Mouse (Mus musculus) lung, adult 2 months (tissue): Measurements from ENCODE around the gene Pcyt1a.

Source experiments
- CTCF ChIP-seq: fragments of 200-500 bp; IDR thresholded peaks from 2 replicates; pipeline ENCODE4 v1.5.1; 2011; ENCODE audit warnings: mild to moderate bottlenecking, low read length, control low read depth; ENCODE audit not compliant: insufficient read depth
- POLR2A ChIP-seq: fragments of 200-500 bp; IDR thresholded peaks from 2 replicates; pipeline ENCODE4 v1.6.1; 2011; ENCODE audit warnings: low read depth, mild to moderate bottlenecking, control low read depth, low read length, borderline replicate concordance; ENCODE audit errors: extremely low read depth

DNA sequence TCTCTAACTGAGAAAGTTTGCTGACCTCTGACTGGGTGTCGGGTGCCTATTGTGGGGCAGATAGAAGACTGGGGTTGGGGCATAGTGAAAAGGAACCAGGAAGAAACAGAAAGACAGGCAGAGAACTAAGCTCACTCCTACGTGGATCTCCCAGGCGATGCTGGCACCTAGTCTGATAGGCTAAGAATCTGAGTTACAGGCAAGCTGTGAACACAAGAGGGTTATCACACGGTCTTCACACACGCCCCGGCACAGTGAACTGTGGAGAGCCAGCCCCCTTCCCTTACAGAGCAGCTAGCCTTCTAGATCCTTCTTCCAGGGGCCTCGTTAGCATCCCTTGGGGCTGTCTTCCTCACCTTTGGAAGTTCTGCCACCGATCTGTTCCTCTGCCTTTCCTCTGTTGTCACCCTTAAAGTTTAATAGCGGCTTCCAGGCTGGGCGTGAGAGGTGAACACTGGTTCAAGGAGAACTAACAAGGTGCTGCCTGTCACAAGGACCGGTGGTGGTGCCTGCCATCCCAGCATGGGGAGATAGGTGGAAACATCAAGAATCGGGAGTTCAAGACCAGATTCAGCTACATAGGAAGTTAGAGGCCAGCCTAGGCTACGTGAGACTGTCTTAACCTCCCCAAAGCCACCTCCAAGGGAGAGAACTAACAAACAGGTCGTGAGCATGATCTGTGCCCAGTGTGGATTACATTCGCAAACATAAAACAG is 89.1 kb downstream of the Pcyt1a start:
- no peak for TF ChIP-seq CTCF
- TF ChIP-seq POLR2A, result no peak
